Mouse (Mus musculus): ENCODE data around the gene Gtpbp10.
A peak's percentile ranks its signal among the peaks of the same experiment; 100 is the strongest.

Gene Gtpbp10

DNA sequence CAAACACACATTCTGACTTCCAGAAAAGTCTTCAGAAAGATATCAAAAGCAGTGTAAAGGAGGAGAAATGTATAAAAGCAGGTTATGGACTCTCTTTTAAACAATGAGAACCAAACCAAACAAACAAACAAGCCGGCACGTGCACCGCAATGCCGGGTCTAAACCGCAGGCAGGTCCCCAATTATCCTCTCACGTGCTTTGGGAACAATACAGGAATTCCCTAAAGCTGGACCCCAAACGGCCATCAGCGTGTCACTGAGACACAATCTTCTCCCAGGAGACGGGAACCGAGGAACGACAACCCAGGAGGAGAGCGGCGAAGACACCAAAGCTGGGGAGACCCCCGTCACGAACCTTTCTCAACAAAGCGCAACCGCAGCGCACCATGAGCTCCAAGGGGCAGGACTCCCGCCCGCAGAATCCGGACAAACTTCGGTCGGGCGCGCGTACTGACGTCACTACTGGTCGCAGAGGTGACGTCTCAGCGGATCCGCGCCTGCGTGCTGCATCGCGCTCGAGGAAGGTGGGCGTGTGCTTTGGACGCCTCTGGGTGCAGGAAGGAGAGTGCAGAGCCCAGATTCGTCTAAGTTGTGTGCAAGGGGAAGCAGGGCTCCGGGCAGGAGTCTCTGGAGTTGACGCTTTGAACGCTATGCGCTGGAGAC, at the start of gene Gtpbp10:
Gtpbp10 (minus strand) TSS at position 460 of the 662 bp plus-strand sequence.
- peak; percentile 87 to 90 for DNase-seq

DNA sequence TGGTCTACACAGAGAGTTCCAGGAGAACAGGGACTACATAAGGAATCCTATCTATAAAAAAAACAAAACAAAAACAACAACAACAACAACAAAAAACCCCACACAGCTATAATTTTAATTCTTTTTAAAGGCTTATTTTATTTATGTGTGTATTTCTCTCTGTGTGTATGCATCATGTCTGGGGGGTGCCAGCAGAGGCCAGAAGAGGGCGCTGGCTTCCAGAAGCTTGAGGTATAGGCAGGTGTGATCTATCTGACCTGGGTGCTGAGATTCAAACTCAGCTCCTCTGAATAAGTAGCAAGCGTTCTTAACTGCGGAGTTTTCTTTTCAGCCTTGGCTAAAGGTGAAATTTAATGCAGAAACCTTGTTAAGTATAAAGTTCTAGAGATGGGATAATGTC, 28.3 kb upstream of the Gtpbp10 start:
- no peak for DNase-seq

GRCm38 (mm10) chr5:5573749-5574317, 14.5 kb upstream of the Gtpbp10 start, which contains the start of gene Gm8773:
Gene Gm8773, plus strand, starts transcription at chr5:5573799.
- DNase-seq: no peak

- DNase-seq: no peak
Measured at GRCm38 (mm10) chr5:5562435-5562834, 3.1 kb upstream of the Gtpbp10 start.

DNA sequence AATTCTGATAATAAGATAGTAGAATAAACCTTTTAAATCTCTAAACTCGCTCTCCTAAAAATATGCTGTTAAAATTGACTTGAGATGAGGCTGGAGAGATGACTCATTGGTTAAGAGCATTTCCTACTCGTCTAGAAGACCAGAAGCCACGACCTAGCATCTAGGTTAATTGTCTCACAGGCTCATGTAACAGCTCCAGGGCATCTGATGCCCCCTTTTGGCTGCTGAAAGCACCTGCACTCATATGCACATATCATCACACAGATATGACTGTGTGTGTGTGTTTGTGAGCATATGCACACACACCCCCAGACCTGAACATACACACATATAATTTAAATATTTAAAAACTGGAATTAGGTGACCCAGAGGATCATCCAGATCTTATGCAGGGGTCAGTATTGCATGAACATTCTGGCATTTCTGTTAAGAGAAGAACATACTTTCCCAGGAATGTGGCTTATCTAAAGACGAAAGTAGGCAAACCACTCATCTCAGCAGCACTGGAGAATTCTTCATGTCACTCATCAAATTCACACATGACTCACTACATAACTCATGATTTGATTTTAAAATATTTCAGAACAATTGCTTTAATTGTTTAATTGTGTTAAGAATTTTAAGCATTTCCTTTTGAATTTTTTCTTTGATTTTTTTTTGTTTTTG, 1.8 kb upstream of the Gtpbp10 start:
- DNase-seq: no peak

- no peak for DNase-seq
Measured at GRCm38 (mm10) chr5:5559798-5560197, 460 bp upstream of the Gtpbp10 start.

DNA sequence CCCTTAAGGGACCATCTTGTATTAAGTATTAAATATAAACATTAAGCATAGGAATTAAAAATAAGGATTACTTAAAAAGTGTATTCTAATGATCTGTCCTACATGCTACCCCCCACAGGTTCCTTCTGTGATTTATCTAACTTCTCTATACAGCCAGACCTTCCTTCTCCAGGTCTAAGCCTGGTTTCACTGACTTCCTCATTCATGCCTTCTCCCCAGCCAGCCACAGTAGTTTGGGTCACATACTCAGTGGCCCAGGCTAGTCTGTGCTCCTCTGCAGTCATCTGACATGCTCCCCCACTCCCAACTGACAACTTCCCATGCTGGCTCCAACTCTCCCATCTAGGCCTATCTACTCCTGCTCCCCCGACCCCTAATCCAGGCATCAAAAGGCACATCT, 8.2 kb downstream of the Gtpbp10 start:
- DNase-seq: no peak

DNA sequence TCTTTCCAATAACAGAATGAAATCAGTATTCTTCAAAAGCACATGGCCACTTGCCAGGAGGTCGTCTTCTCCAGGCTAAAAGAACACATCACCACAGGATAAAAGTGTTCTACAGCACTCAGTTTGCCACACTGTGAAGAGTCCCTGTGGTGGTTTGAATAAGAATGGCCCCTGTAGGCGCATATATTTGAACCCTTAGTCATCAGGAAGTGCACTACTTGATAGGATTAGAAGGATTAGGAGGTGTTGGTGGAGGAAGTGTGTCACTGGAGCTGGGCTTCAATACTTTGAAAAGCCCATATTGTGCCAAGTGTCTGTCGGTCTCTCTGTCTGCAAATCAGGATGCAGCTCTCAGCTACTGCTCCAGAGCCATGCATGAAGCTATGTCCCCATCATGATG, 19.0 kb downstream of the Gtpbp10 start:
- DNase-seq: no peak

DNA sequence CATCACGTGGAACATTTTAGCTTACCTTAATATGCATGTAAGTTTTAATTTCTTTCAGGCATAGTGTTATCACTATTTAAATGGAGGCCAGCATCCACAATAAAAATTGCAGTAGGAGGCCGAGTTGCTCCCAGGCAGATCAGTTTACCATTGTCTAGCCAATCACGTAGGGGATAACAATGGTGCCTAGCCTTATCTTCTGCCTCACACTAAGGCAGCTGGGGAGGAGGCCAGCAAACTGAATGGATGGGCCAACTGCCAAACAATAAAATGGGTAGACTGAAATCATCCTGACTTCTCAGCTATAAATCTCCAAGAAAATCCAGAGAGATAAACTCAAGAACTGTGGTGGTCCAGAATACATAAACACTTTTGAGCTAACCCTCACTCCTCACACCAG, 19.6 kb downstream of the Gtpbp10 start:
- DNase-seq: no peak

DNA sequence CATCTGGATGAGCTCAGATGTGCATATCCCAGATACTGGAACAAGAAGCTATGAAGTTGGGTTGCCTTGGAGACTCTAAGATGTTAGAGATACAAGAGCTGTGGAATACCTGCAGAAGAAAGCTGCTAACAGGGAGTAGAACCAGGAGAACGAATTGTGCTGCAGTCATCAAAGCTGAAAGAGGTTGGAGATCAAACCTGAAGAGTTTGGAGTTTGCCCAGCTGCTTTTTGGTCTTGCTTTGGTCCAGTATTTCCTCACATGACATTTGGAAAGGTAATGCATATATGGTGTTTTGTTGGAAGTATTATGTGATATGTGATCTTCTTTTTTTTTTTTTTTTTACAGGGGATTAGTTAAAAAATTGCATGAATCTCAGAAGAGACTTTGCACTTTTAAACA, 23.2 kb downstream of the Gtpbp10 start:
- DNase-seq: peak in 1 of 2 experiments; percentile 22

DNA sequence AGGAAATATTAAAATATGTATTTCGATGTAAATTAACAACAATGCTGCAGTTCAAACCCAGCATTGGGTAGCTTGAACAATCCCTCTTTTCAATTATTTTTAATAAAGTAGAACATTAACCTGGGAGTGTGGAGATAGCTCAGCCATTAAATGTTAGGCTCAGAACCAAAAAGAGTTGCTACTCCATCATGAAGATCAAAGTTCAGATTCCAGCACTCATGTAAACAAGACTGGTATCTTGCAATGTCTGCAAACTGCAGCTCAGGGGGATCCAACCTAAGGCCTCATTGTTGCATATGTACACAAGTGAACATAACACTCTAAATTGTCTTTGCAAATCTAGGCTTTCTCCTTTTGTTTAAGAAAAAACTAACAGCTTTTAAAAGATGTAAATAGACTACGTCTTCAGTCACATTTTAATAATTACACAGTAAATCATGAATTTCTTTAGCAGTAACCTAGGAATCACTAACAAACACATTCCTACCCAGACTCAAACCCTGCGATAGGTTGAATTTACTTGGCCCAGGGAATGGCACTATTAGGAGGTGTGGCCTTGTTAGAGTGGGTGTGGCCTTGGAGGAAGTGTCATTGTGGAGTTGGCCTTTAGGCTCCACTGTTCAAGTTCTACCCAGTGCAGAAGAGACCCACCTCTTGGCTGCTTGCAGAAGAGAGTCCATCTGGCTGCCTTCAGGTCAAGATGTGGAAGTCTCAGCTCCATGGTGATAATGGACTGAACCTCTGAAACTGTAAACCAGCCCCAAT, 25.5 kb downstream of the Gtpbp10 start:
- peak; percentile 72 to 77 for DNase-seq

GRCm38 (mm10) chr5:5515411-5515810, 43.9 kb downstream of the Gtpbp10 start:
- no peak for DNase-seq

GRCm38 (mm10) chr5:5514196-5515076, 44.9 kb downstream of the Gtpbp10 start, which contains the start of gene Cldn12:
Gene Cldn12, minus strand, starts transcription at chr5:5514958.
- DNase-seq: peak; percentile 97 to 98

- DNase-seq: no peak
Measured at GRCm38 (mm10) chr5:5511401-5511800, 47.9 kb downstream of the Gtpbp10 start.

- no peak for DNase-seq
Measured at GRCm38 (mm10) chr5:5510989-5511388, 48.3 kb downstream of the Gtpbp10 start.

DNA sequence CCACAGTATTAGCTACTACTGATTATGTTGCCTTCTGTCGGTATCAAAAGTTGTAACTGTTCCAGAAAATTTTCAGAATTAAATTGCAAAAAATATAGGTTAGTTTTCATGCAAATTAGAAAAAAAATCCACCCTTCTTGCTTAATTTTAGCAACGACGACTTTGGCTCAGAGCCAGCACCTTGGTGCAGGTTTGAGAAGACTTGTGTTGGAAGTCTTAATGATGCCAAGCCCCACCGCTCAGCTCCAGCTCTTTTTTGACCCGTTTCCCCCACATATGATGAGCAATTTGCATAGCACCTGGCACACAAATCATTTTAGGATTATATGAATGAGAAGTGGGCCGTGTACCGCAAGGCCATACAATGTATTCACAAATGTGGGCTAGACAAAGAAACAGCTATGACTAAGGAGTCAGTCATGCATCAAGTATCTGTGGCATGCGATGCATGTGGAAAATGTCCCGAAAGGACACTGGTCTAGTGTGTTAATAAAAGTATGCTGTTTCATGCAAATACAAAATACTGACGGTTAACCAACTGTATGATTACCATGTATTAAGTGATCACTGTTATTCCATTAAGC, 48.9 kb downstream of the Gtpbp10 start:
- no peak for DNase-seq

DNA sequence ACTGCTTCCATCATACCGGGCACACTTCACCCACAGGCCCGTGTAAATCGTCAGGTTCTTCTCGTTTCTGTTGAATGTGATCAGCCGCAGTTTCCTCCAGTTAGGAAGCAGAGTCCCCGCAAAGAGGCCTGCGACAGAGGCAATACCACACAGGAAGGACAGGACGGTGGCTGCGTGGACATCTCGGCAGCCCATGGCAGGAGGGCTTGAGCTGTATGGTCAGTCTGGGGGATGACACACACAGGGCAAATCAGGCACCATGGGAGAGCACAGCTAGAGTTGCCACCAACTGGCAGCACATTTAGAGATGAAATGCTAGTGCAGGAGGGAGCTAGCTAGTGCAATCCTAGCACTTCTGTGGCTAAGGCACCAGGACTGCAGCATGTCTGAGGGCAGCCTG, 51.1 kb downstream of the Gtpbp10 start:
- no peak for DNase-seq

- DNase-seq: peak; percentile 50 to 82
Measured at GRCm38 (mm10) chr5:5507701-5508225, 51.6 kb downstream of the Gtpbp10 start.

DNA sequence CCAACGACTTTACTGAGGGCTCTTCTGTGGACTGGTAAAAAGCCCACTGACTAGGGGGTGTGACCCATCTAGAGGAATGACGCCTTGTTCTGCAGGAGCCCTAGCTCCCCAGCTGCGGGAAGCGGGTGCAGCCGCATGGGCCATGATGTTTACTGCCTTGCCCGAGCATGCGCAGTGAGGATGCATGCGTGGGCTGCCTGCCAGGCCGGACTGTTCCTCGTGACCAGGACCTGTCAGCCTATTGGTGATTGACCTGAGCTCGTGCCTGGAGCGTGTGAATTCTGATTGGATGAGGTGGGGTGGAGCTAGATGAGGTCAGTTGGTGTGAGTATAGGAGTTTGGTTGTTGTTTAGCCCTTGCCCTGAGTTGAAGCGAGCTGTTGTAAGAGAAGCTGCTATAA, 54.9 kb downstream of the Gtpbp10 start:
- no peak for DNase-seq

GRCm38 (mm10) chr5:5503381-5503780, 56.0 kb downstream of the Gtpbp10 start:
- DNase-seq: no peak

DNA sequence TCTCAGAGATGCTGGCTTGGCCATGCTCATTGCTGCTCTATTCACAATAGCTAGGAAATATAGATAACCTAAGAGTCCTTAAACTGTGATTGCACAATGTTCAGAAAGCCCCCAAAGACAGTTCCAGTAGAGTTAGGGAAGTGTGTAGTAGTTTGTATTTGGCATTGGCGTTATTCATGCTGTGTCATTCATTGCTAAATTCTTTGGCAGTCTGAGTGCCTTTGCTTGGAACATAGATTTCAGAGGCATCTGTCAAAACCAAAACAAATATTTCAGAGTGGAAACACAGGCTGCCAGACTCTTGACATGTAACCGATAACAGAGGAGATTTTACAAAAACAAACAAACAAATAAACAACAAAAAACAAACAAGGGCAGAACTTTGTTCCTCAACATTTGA, 57.8 kb downstream of the Gtpbp10 start:
- DNase-seq: no peak

GRCm38 (mm10) chr5:5496393-5496792, 62.9 kb downstream of the Gtpbp10 start:
- DNase-seq: no peak

All from kidney, adult 8-10 months (tissue).